Mouse (Mus musculus) liver, embryonic 14.5 days (tissue): ENCODE results near the gene Lsamp.

Source experiments
- CTCF ChIP-seq: IDR thresholded peaks from 2 replicates; pipeline ENCODE4 v1.5.1; 2016; ENCODE audit warnings: antibody characterized with exemption, low read depth, control low read depth
- EP300 ChIP-seq: IDR thresholded peaks from 2 replicates; pipeline ENCODE4 v1.6.1; 2016; ENCODE audit warnings: antibody characterized with exemption, low read depth

- TF ChIP-seq CTCF (no peak), EP300 (no peak)
Observed at GRCm38 (mm10) chr16:40536754-40537153, 552.6 kb downstream of the Lsamp start.
